ENCODE assay signal across 9 mouse cellular contexts in the genomic region with DNA sequence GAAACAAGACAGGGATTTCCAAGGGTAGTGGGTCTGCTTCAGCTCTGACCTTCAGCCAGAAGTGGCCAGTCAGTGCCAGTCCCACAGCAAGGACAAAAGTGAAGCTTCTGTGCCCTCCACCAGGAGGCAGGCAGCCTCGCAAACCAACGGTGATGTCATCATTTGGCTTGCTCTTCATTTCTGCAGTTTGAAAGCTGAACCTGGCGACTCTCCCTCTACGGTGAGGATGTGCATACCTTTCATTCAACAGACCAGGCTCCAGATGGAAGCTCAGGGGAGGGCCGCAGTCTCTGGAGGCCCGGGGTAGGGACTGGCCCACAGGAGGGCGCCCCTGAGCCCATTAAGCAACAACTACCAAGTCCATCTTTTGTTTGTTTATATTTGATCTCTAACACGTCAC. TPM values are rescaled to one million over a fixed set of nuclear protein-coding genes. Genes with fewer than 3 reads are reported as not detected.
A peak's percentile ranks its signal among the peaks of the same experiment; 100 is the strongest.
DNase-seq lines count a peak whose midpoint lies in the region; ATAC-seq lines count a peak whose summit lies in the region.
"Had no signal": no experiment of that assay in that cellular context is flagged by ENCODE, and none has a peak within 500 bp of the region (broad histone marks: within the 10 kb centered on the region; RNA-seq: fewer than 3 reads in every experiment).

No protein-coding gene starts in this region.

- no peaks in the 10 kb centered on the region for H3K27me3 ChIP-seq in hindbrain, embryonic 12.5 days

- no peaks in the 10 kb centered on the region for H3K36me3 ChIP-seq in hindbrain, embryonic 12.5 days

- no peaks in the 10 kb centered on the region for H3K9me3 ChIP-seq in hindbrain, embryonic 12.5 days (replicated peaks)

- DNase-seq in Muller cell, postnatal 12 days (ENCODE audit: inconsistent ontology term), result peak; percentile 90
- DNase-seq in cerebellum, adult 9-11 months, result peak; percentile 95
- peak; percentile 33 to 47 for DNase-seq in frontal cortex, postnatal 25 days (ENCODE audit: low spot score in 2 of 2)
- DNase-seq in layer of hippocampus, postnatal 10 days (ENCODE audit: low spot score in 2 of 2), result peak; percentile 58 to 76
- peak; percentile 62 for DNase-seq in lung, postnatal 25 days (ENCODE audit: low spot score)
- DNase-seq in retina, postnatal 1 day, result peak; percentile 84
- peak; percentile 90 for DNase-seq in thymus, postnatal 4 days

- no peak overlapping the region for H3K27ac ChIP-seq in hindbrain, embryonic 12.5 days
- H3K27ac ChIP-seq: macrophage had no signal

- peak overlapping the region; percentile 26; the same call in 1 of the 2 replicates for H3K4me2 ChIP-seq in hindbrain, embryonic 12.5 days (replicated peaks)

- no peak overlapping the region for H3K4me3 ChIP-seq in hindbrain, embryonic 12.5 days

- ATAC-seq in hindbrain, embryonic 12.5 days (ENCODE audit: low FRiP score), result no peak

- no peak overlapping the region for H3K9ac ChIP-seq in hindbrain, embryonic 12.5 days

- WGBS in hindbrain, embryonic 12.5 days, result 18% methylated on average over 8 of the region's 8 CpGs

- H3K4me1 ChIP-seq in hindbrain, embryonic 12.5 days, result peaks cover 4% of the 10 kb centered on the region

RNA-seq across cellular contexts. Expression of a gene that starts 43.5 kb away (rescaled TPM):
- polyA plus RNA-seq in hindbrain, embryonic 12.5 days (2016; fragmentation: Nextera tagmentation; extraction: Ambion mirVana), result 59.0 and 62.5 TPM in 2 replicates
- total RNA-seq in layer of hippocampus, postnatal 10 days (2021), result 10 to 100 TPM; 87.4 to 92.3 TPM

Comparison
In these comparisons a context has a peak if more than half of its experiments do, and no peak if none do; other contexts are left out.
1. DNase-seq: peak in every context shown above with its lines; median percentile 95 in cerebellum, adult 9-11 months; 90 in Muller cell, postnatal 12 days; 90 in thymus, postnatal 4 days; 84 in retina, postnatal 1 day; 67 in layer of hippocampus, postnatal 10 days; 62 in lung, postnatal 25 days; 40 in frontal cortex, postnatal 25 days.